Mouse (Mus musculus): Measurements from ENCODE around the gene Grhl1. TPM values are rescaled to one million over a fixed set of nuclear protein-coding genes. Genes with fewer than 3 reads are reported as not detected.
A peak's percentile ranks its signal among the peaks of the same experiment; 100 is the strongest.

Gene Grhl1
- polyA plus RNA-seq, 1 experiment from 2014 or later = 1.8 TPM

- WGBS = 70% methylated on average over 1 of the region's 1 CpGs
- no peaks in the 10 kb centered on the region for H3K9me3 ChIP-seq (ENCODE audit: control insufficient read depth, low read length)
- H3K9ac ChIP-seq (ENCODE audit: low read depth, low read length) = no peak overlapping the region
- no peak overlapping the region for H3K4me3 ChIP-seq (ENCODE audit: low read length)
- no peak overlapping the region for H3K27ac ChIP-seq (ENCODE audit: low read depth, low read length)
- H3K27me3 ChIP-seq (replicated peaks; ENCODE audit: control insufficient read depth, insufficient read depth, low read length) = no peaks in the 10 kb centered on the region
- no peaks in the 10 kb centered on the region for H3K36me3 ChIP-seq (ENCODE audit: control insufficient read depth, insufficient read depth, low read length)
- no peak overlapping the region for H3K4me2 ChIP-seq (ENCODE audit: low read length)
- ATAC-seq = no peak
- peaks cover 17% of the 10 kb centered on the region for H3K4me1 ChIP-seq (ENCODE audit: control insufficient read depth, insufficient read depth, low read depth, low read length)
Measured at GRCm38 (mm10) chr12:24648094-24648493, 76.0 kb downstream of the Grhl1 start.

GRCm38 (mm10) chr12:24650415-24651062, 78.5 kb downstream of the Grhl1 start:
- no peaks in the 10 kb centered on the region for H3K9me3 ChIP-seq (ENCODE audit: control insufficient read depth, low read length)
- H3K9ac ChIP-seq (ENCODE audit: low read depth, low read length) = peak overlapping the region; percentile 95
- H3K4me2 ChIP-seq (ENCODE audit: low read length) = peak overlapping the region; percentile 72
- peak; percentile 14; the same call in 1 of the 2 replicates for ATAC-seq
- H3K27ac ChIP-seq (ENCODE audit: low read depth, low read length) = peak overlapping the region; percentile 93
- 3% methylated on average over 22 of the region's 22 CpGs for WGBS
- H3K36me3 ChIP-seq (ENCODE audit: control insufficient read depth, insufficient read depth, low read length) = peaks cover 9% of the 10 kb centered on the region
- peak overlapping the region; percentile 92 for H3K4me3 ChIP-seq (ENCODE audit: low read length)
- peaks cover 20% of the 10 kb centered on the region for H3K4me1 ChIP-seq (ENCODE audit: control insufficient read depth, insufficient read depth, low read depth, low read length)
- H3K27me3 ChIP-seq (replicated peaks; ENCODE audit: control insufficient read depth, insufficient read depth, low read length) = no peaks in the 10 kb centered on the region

- H3K36me3 ChIP-seq (ENCODE audit: control insufficient read depth, insufficient read depth, low read length) = peaks cover 10% of the 10 kb centered on the region
- H3K4me1 ChIP-seq (ENCODE audit: control insufficient read depth, insufficient read depth, low read depth, low read length) = peaks cover 23% of the 10 kb centered on the region
- H3K4me3 ChIP-seq (ENCODE audit: low read length) = peak within 1 kb of the TSS; percentile 92
- 1% methylated on average over 38 of the region's 68 CpGs for WGBS
- no peaks in the 10 kb centered on the region for H3K27me3 ChIP-seq (replicated peaks; ENCODE audit: control insufficient read depth, insufficient read depth, low read length)
- H3K9me3 ChIP-seq (ENCODE audit: control insufficient read depth, low read length) = no peaks in the 10 kb centered on the region
- H3K27ac ChIP-seq (ENCODE audit: low read depth, low read length) = peak within 1 kb of the TSS; percentile 93
- peak within 1 kb of the TSS; percentile 72 for H3K4me2 ChIP-seq (ENCODE audit: low read length)
- peak; percentile 90 for ATAC-seq
- H3K9ac ChIP-seq (ENCODE audit: low read depth, low read length) = peak within 1 kb of the TSS; percentile 95
Measured at GRCm38 (mm10) chr12:24651063-24651557, 79.0 kb downstream of the Grhl1 start, which contains the start of gene Klf11. Gene Klf11, plus strand, starts transcription at chr12:24651274.

- H3K4me3 ChIP-seq (ENCODE audit: low read length) = peak overlapping the region; percentile 92
- peak overlapping the region; percentile 95 for H3K9ac ChIP-seq (ENCODE audit: low read depth, low read length)
- peaks cover 12% of the 10 kb centered on the region for H3K36me3 ChIP-seq (ENCODE audit: control insufficient read depth, insufficient read depth, low read length)
- 2% methylated on average over 36 of the region's 36 CpGs for WGBS
- no peaks in the 10 kb centered on the region for H3K9me3 ChIP-seq (ENCODE audit: control insufficient read depth, low read length)
- peak; percentile 77 for ATAC-seq
- H3K4me1 ChIP-seq (ENCODE audit: control insufficient read depth, insufficient read depth, low read depth, low read length) = peaks cover 29% of the 10 kb centered on the region
- no peaks in the 10 kb centered on the region for H3K27me3 ChIP-seq (replicated peaks; ENCODE audit: control insufficient read depth, insufficient read depth, low read length)
- peak overlapping the region; percentile 93 for H3K27ac ChIP-seq (ENCODE audit: low read depth, low read length)
- H3K4me2 ChIP-seq (ENCODE audit: low read length) = peak overlapping the region; percentile 72
Measured at GRCm38 (mm10) chr12:24651642-24652342, 79.7 kb downstream of the Grhl1 start.

GRCm38 (mm10) chr12:24654065-24654862, 82.2 kb downstream of the Grhl1 start:
- Histone ChIP-seq H3K4me3 (ENCODE audit: low read length) (no peak overlapping the region), H3K36me3 (ENCODE audit: control insufficient read depth, insufficient read depth, low read length) (peaks cover 12% of the 10 kb centered on the region), H3K4me1 (ENCODE audit: control insufficient read depth, insufficient read depth, low read depth, low read length) (peaks cover 32% of the 10 kb centered on the region), H3K4me2 (ENCODE audit: low read length) (no peak overlapping the region), H3K9me3 (ENCODE audit: control insufficient read depth, low read length) (no peaks in the 10 kb centered on the region), H3K9ac (ENCODE audit: low read depth, low read length) (no peak overlapping the region), H3K27ac (ENCODE audit: low read depth, low read length) (no peak overlapping the region), H3K27me3 (replicated peaks; ENCODE audit: control insufficient read depth, insufficient read depth, low read length) (no peaks in the 10 kb centered on the region)
- 82% methylated on average over 16 of the region's 16 CpGs for WGBS
- ATAC-seq = no peak

- no peak overlapping the region for H3K4me3 ChIP-seq (ENCODE audit: low read length)
- no peak overlapping the region for H3K9ac ChIP-seq (ENCODE audit: low read depth, low read length)
- H3K27ac ChIP-seq (ENCODE audit: low read depth, low read length) = no peak overlapping the region
- WGBS = 67% methylated on average over 3 of the region's 3 CpGs
- no peaks in the 10 kb centered on the region for H3K9me3 ChIP-seq (ENCODE audit: control insufficient read depth, low read length)
- peaks cover 26% of the 10 kb centered on the region for H3K4me1 ChIP-seq (ENCODE audit: control insufficient read depth, insufficient read depth, low read depth, low read length)
- H3K4me2 ChIP-seq (ENCODE audit: low read length) = peak overlapping the region; percentile 33
- no peaks in the 10 kb centered on the region for H3K27me3 ChIP-seq (replicated peaks; ENCODE audit: control insufficient read depth, insufficient read depth, low read length)
- no peak for ATAC-seq
- H3K36me3 ChIP-seq (ENCODE audit: control insufficient read depth, insufficient read depth, low read length) = peaks cover 14% of the 10 kb centered on the region
Measured at GRCm38 (mm10) chr12:24656436-24656835, 84.4 kb downstream of the Grhl1 start.

GRCm38 (mm10) chr12:24658998-24659397, 86.9 kb downstream of the Grhl1 start:
- no peak overlapping the region for H3K27ac ChIP-seq (ENCODE audit: low read depth, low read length)
- no peak overlapping the region for H3K4me3 ChIP-seq (ENCODE audit: low read length)
- peaks cover 15% of the 10 kb centered on the region for H3K4me1 ChIP-seq (ENCODE audit: control insufficient read depth, insufficient read depth, low read depth, low read length)
- WGBS = 92% methylated on average over 4 of the region's 4 CpGs
- H3K9ac ChIP-seq (ENCODE audit: low read depth, low read length) = no peak overlapping the region
- no peak for ATAC-seq
- H3K27me3 ChIP-seq (replicated peaks; ENCODE audit: control insufficient read depth, insufficient read depth, low read length) = no peaks in the 10 kb centered on the region
- H3K9me3 ChIP-seq (ENCODE audit: control insufficient read depth, low read length) = no peaks in the 10 kb centered on the region
- H3K4me2 ChIP-seq (ENCODE audit: low read length) = no peak overlapping the region
- H3K36me3 ChIP-seq (ENCODE audit: control insufficient read depth, insufficient read depth, low read length) = peaks cover 14% of the 10 kb centered on the region

- 89% methylated on average over 9 of the region's 9 CpGs for whole genome bisulfite sequencing
- Histone ChIP-seq H3K27me3 (replicated peaks; ENCODE audit: control insufficient read depth, insufficient read depth, low read length) (no peaks in the 10 kb centered on the region), H3K4me2 (ENCODE audit: low read length) (no peak overlapping the region), H3K9me3 (ENCODE audit: control insufficient read depth, low read length) (no peaks in the 10 kb centered on the region), H3K4me1 (ENCODE audit: control insufficient read depth, insufficient read depth, low read depth, low read length) (peaks cover 15% of the 10 kb centered on the region), H3K36me3 (ENCODE audit: control insufficient read depth, insufficient read depth, low read length) (peaks cover 11% of the 10 kb centered on the region), H3K27ac (ENCODE audit: low read depth, low read length) (no peak overlapping the region), H3K9ac (ENCODE audit: low read depth, low read length) (no peak overlapping the region), H3K4me3 (ENCODE audit: low read length) (no peak overlapping the region)
- no peak for ATAC-seq
Measured at GRCm38 (mm10) chr12:24659923-24660322, 87.8 kb downstream of the Grhl1 start.

GRCm38 (mm10) chr12:24661100-24661499, 89.0 kb downstream of the Grhl1 start:
- no peak overlapping the region for H3K4me3 ChIP-seq (ENCODE audit: low read length)
- no peak for ATAC-seq
- 89% methylated on average over 4 of the region's 4 CpGs for WGBS
- no peaks in the 10 kb centered on the region for H3K9me3 ChIP-seq (ENCODE audit: control insufficient read depth, low read length)
- no peaks in the 10 kb centered on the region for H3K27me3 ChIP-seq (replicated peaks; ENCODE audit: control insufficient read depth, insufficient read depth, low read length)
- H3K4me1 ChIP-seq (ENCODE audit: control insufficient read depth, insufficient read depth, low read depth, low read length) = peaks cover 10% of the 10 kb centered on the region
- no peak overlapping the region for H3K9ac ChIP-seq (ENCODE audit: low read depth, low read length)
- H3K36me3 ChIP-seq (ENCODE audit: control insufficient read depth, insufficient read depth, low read length) = peaks cover 3% of the 10 kb centered on the region; the same call in 1 of the 2 replicates
- H3K4me2 ChIP-seq (ENCODE audit: low read length) = no peak overlapping the region
- no peak overlapping the region for H3K27ac ChIP-seq (ENCODE audit: low read depth, low read length)

All from hindbrain, embryonic 16.5 days (tissue).